Mouse (Mus musculus): ENCODE data around the gene Ciao2a.

GRCm38 (mm10) chr9:66087062-66087461 lies 39.3 kb upstream of the Ciao2a start:
- TF ChIP-seq CTCF (IDR thresholded peaks at IDR 0.05; ENCODE audit: low read depth, low read length) (no peak), EP300 (IDR thresholded peaks at IDR 0.05; ENCODE audit: insufficient read depth, low read depth, low read length) (no peak)

Measured in ES-Bruce4 (cell line).